Mouse (Mus musculus) megakaryocyte, adult 5-6 weeks (primary cell): ENCODE measurements around the gene Alk. TPM values are rescaled to one million over a fixed set of nuclear protein-coding genes. Genes with fewer than 3 reads are reported as not detected.

ENCODE experiments used
- ATAC-seq: 2 replicates; pipeline ENCODE4 v1.8.0; 2016; ENCODE audit warnings: mild to moderate bottlenecking, inconsistent platforms; ENCODE audit not compliant: poor library complexity, severe bottlenecking
- total RNA-seq, 2 experiments: library from RNA; stranded (forward) in 1 of 2; stranded (reverse) in 1 of 2; fragments of 153-499, 151-499 nt in 1 of 2; fragments of 221-1000, 200-1000 nt in 1 of 2; gene quantifications; 2 replicates each; pipeline versions ENCODE4 v1.2.3 to v1.2.4; 2015 to 2017

Gene Alk
- total RNA-seq, 2 experiments from 2014 or later, result not detected

DNA sequence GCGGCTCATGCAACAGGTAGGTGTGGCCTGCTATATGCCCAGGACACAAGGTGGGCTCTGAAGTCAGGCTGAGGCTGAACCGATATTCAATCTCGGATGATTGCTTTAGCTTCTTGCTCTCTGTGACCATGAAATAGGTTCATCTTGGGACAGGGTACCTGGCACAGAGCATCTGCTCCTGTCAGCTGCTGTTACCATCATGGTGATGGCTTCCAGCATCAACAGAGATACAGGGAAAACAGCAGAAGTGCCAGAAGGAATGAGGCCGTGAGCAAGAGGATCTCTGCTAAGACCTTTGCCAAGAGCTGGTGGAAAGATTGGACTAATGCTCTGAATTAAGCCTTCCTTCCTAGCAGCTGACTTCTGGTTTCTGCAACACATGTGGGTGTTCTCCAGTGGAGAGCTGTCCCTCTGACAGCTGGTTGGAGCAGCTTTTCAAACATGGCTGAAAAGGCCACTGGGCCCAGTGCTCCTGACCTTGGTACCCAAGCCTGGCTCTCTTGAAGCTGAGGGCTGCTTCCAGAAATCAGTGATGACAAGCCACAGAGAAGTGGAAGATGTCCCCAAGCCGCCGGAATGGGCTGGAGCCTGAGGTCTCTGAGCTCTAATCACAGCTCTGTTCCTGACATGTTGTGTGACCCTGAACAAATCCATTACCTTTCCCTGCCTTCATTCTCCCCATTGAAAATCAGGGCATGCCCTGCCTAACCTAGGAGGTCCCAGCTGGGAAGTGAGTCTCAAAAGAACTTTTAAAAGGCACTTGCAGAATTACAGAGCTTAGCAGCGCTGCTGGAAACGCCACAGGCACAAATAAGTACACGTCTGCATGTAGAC is 615.5 kb downstream of the Alk start:
- ATAC-seq, result no peak

DNA sequence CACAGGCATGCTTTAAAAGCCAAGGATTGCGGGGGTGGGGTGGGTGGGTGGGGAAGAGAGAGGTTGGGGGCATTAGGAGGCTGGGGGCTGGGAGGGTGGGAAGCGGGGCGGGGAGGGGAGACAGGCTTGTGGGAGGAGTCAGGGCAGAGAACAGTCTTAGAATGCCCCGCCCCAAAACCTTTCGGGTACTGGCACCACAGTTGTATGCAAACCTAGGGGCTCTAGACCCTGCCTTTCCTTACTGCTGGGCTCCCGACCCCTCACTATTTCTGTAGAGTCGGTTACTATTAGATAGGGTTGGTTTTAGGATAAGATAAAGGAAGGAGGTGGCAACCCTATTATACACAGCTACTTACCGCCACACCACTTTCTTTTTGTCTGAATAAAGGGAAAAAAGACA is 617.4 kb downstream of the Alk start:
- ATAC-seq, result no peak

DNA sequence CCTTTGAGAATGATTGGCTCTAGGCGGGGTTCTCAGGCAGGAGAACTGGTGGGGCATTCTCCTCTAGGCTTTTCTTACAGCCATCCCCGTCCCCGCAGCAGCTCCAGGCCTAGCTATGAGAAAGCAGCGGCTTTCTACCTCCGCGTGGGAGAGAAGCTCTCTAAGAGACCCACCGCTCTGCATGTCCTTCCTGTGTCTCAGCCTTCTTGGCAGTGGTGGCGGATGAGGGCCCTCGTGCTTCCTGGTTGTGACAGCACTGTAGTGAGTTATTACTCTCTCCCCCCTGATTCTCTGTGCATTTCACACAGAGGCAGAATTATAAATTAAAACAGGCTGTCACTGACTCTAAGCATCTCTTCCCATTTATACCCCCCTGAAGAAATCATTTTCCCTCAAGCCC is 618.0 kb downstream of the Alk start:
- peak; percentile 33; the same call in 1 of the 2 replicates for ATAC-seq

GRCm38 (mm10) chr17:71981177-71981576 is 623.2 kb downstream of the Alk start:
- no peak for ATAC-seq

DNA sequence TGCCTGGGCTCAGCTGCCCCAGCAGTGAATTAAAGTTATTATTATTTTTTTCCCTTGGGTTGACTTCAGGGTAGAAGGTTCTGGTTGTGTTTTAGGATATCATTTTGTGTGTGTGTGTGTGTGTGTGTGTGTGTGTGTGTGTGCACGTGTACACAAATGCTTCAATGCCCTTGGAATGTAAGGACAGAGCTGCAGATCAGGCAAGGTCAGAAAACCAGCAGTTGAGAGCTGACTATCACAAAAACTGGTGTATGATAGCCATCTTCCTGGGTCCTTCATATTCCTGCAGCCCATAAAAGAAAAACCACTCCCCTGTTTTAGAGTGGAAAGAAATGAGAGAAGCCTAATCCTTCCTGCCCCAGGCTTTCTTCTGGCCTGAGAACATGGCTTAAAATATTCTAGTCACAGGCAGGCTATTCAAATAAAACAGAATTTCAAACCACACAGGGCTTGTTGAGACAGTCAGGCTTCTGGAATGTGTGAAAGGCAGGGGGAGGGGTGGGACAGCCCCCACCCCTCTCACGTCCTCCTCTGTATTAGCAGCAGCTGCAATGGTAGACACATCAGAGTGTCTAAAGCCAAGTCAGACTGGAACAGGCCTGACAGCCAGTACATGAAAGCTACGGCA is 623.8 kb downstream of the Alk start:
- ATAC-seq, result no peak

GRCm38 (mm10) chr17:71979137-71979536 is 625.3 kb downstream of the Alk start:
- ATAC-seq, result no peak

DNA sequence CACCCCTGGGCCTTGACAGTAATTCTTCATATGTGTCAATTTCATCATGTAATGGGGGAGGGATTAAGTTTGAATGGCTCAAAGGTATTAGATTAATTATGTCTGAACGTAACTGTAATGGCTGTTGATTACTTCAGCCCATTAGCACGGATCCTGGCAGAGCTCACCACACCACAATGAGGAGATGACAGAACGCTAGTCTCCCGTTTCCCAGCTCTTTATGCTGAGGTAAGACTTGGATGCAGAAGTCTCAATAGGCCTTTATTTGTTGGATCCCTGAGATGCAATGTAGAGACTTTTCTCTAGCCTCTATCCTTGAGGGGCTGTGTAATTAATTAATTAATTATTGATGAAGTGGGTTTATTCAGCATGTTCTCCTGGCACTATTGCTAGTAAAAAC is 627.8 kb downstream of the Alk start:
- ATAC-seq, result no peak

DNA sequence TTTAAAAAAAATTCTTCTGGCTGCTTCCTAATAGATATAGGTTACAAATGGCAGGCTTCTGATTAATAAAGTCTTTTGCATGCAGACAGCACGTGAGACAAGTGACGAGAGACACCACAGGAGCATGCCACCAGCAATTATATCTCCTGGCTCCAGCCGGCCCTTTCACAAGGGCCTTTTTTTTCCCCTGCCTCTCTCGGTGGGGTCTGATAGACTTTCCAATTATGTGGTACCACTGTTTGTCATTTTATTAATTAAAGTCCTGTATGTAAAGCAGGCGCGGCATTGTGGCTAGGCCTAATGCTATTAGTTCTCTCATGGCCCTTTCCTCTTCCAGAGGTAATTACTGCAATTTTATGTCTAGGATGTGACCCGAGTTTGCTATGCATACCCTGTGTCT is 630.7 kb downstream of the Alk start:
- ATAC-seq, result no peak

DNA sequence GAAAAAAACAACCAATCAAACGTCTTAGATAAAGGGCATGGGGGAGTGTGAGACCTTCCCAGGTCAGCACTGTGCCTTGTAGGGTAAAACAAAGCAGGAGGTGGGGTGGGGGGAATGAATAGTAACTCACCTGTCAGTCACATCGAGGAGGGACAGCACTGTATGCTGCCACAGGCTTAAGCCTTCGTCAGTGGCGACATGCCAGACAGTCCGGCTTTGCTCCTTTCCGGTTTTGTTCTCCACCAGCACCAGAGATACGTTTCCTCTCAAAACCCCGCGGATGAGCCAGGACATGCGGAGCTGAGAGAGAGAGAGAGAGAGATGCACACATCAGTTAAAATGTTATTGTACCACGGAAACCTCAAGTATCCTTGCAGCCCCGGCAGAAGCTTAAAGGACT is 637.1 kb downstream of the Alk start:
- ATAC-seq, result no peak

DNA sequence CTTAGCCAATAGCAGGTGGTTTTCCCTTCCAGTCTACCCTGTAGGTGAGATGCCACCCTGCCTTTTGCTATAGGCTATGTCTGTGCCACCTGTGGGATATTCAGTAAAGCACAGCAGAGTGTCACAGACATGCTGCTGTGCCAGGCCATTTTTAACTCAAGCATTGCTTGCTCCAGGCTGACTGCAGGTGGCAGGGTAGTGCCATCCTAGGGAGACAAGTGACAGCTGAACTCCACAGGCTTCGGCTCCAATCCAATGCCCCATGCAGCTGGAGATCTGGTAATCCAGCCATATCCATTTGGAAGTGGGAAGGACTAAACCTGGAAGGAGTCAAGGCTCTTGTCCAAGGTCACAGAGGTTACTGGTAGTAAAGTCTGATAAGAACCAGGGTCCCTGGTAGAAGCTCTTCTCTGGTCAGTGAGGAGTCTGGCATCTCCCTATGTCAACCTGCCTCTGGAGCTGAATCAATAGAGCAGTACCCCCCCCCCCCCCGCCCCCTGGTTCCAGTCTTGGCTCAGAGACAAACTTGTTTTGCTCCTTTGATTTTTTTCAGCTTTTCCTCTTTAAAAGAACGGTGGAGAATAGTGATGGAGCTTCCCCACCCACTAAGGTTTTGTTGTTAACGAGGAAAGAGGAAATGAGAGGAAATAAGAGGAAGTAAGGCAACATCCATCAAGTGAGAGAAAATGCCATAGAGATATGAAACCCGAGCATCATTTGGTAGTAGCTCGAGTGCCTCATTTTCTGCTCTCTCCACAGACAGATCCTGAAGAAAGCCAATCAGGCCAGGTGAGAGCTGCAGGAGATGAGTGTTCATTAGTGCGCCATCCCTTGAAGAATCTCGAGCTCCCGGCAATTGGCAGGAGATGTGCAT is 638.5 kb downstream of the Alk start:
- peak; percentile 83 for ATAC-seq

- peak; percentile 80 for ATAC-seq
These were observed 639.8 kb downstream of the Alk start for GRCm38 (mm10) chr17:71964610-71965009.

DNA sequence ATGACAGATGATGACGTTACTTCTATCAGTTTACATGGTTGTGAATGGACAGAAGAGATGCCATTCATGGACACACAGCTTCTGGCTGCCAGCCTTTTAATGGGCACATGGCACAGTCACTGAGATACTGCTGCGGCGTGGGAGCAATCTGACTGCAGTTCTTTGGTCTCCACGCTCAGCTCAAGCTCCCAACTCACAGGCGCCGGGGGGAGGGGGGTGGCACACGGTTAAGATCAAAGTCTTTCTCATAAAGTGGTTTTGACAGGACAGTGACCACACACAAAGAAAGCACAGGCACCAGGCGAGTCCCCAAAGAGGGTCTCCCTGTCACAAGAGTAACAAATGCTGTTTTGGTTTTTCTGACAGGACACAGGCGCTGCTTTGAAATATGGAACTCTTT is 641.7 kb downstream of the Alk start:
- ATAC-seq, result no peak

GRCm38 (mm10) chr17:71955011-71955410 is 649.4 kb downstream of the Alk start:
- ATAC-seq, result peak; percentile 89

GRCm38 (mm10) chr17:71954217-71954844 is 650.1 kb downstream of the Alk start:
- ATAC-seq, result no peak

GRCm38 (mm10) chr17:71950968-71951367 is 653.5 kb downstream of the Alk start:
- no peak for ATAC-seq

GRCm38 (mm10) chr17:71948687-71949086 is 655.7 kb downstream of the Alk start:
- no peak for ATAC-seq

DNA sequence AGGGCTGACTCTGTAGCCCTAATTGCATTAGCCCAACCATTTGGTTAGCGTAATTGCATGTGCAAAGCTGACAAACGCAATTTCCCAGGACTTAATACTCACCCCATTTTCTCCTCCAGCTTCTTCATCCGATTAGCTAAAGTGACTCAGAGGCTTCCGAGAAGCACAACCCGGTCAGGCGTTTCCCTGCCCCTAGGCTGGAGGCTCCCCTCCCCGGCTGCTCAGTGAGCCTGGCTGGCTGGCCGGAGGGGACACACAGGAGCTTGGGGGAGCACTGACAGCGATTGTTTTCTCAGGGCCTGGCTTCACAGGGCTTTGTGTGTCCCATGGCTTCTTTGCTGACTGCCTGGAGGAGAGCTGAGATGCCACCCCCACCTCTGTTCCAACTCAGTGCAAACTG is 657.0 kb downstream of the Alk start:
- ATAC-seq, result no peak

- ATAC-seq, result no peak
These were observed 660.4 kb downstream of the Alk start for GRCm38 (mm10) chr17:71944020-71944419.

DNA sequence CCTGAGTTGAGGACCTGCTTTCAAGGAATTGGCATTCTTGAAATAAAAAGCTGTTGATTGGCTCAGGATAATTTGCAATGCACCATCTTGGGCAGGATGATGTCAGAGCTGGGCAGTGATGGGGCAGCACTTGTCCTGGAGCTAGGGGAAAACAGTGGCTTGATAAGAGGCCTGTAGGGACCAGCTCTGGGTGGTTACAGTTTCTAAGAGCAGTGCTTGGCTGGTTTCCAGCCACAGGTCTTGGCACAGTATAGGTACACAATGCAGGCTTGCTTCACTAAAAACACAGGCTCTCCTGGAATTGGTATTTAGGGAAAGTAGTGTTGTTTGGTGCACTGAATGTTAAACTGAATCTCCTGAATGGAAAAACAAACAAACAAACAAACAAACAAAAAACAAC is 662.4 kb downstream of the Alk start:
- no peak for ATAC-seq

- ATAC-seq, result no peak
These were observed 663.0 kb downstream of the Alk start for GRCm38 (mm10) chr17:71941436-71941835.

DNA sequence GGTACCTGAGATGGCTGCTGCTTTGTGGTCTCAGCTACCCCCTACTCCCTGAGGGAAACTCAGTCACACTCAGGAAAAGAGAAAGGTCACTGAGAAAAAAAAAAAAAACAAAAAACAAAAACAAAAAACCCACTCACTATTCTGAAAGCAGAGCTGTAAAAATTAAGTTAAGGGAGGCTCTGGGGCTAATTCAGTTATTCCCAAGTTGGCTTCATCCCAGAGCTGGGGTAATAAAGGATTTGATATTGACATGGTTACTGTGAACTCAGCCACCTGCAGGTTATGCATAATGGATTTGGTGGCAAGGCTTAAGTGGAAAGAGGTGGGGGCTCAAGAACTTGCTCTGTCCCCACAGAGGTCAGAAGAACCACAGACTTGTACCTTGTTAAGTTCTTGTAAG is 667.7 kb downstream of the Alk start:
- ATAC-seq, result no peak
